Mouse (Mus musculus) heart, embryonic 11.5 days (tissue): ENCODE results near the gene Gpr62. TPM values are rescaled to one million over a fixed set of nuclear protein-coding genes. Genes with fewer than 3 reads are reported as not detected.

Source experiments
- ATAC-seq: fragments of 200-750 bp; cut with Nextera tagmentation; replicated peaks from 2 replicates; pipeline ENCODE4 v1.8.0; 2017; ENCODE audit warnings: moderate library complexity; ENCODE audit not compliant: insufficient number of reproducible peaks, low FRiP score, low TSS enrichment
- H3K27ac ChIP-seq: fragments of 300-500 bp; sonication (generic); 2 replicates; pipeline ENCODE4 v1.5.1; 2014; ENCODE audit warnings: mild to moderate bottlenecking, low read depth, low read length
- H3K27me3 ChIP-seq: fragments of 300-500 bp; sonication (generic); 2 replicates; pipeline ENCODE4 v1.6.1; 2014; ENCODE audit warnings: mild to moderate bottlenecking, low read length, mixed read lengths; ENCODE audit not compliant: control insufficient read depth, insufficient read depth
- H3K36me3 ChIP-seq: fragments of 300-500 bp; sonication (generic); 2 replicates; pipeline ENCODE4 v1.6.1; 2014; ENCODE audit warnings: mild to moderate bottlenecking, low read length, moderate library complexity, mixed read lengths; ENCODE audit not compliant: control insufficient read depth, insufficient read depth
- H3K4me1 ChIP-seq: fragments of 300-500 bp; sonication (generic); 2 replicates; pipeline ENCODE4 v1.6.1; 2014; ENCODE audit warnings: low read length; ENCODE audit not compliant: control insufficient read depth, insufficient read depth
- H3K4me2 ChIP-seq: fragments of 300-500 bp; sonication (generic); 2 replicates; pipeline ENCODE4 v1.6.1; 2014; ENCODE audit warnings: mild to moderate bottlenecking, moderate library complexity
- H3K4me3 ChIP-seq: fragments of 300-500 bp; sonication (generic); 2 replicates; pipeline ENCODE4 v1.5.1; 2014; ENCODE audit warnings: low read depth, low read length
- H3K9ac ChIP-seq: fragments of 300-500 bp; sonication (generic); 2 replicates; pipeline ENCODE4 v1.6.1; 2014; ENCODE audit warnings: mild to moderate bottlenecking, low read depth, low read length, moderate library complexity
- H3K9me3 ChIP-seq: fragments of 300-500 bp; sonication (generic); replicated peaks from 2 replicates; pipeline ENCODE4 v1.6.1; 2016; ENCODE audit warnings: low read length; ENCODE audit not compliant: control insufficient read depth
- WGBS: fragments of 180-500 bp; shearing (Covaris S2); extraction: QIAGEN DNeasy Blood & Tissue Kit; methylation state at CpG from one replicate; pipeline ENCODE4 v1.1.7; 2014; ENCODE audit not compliant: insufficient replicate concordance; 5-methylcytosine and 5-hydroxymethylcytosine counted together
- polyA plus RNA-seq: library from polyadenylated mRNA; unstranded; fragments of >200 nt; fragmentation: Nextera tagmentation; extraction: Ambion mirVana; gene quantifications from 2 replicates; pipeline ENCODE4 v1.2.1, GENCODE M21; 2014

Gpr62 gene
- polyA plus RNA-seq, 1 experiment from 2014 or later, result 0.46 TPM

DNA sequence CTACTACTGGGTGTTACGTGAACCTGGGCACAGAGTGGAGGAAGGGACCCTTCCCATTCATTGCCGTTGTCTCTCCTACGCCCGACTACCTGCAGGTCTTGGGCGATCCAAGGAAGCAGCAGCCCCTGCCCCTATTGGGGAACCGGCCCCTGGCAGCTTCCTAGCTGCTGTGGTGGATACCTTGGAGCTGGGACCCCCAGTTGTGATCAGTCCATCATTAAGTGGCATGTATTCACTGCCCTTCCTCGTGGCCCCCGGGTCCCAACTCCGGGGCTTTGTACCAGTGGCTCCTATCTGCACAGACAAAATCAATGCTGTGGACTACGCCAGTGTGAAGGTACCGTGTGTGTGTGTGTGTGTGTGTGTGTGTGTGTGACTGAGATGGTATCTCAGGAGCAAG, 14.4 kb downstream of the Gpr62 start:
- Histone ChIP-seq H3K27ac (no peak overlapping the region), H3K27me3 (peaks cover 7% of the 10 kb centered on the region), H3K36me3 (no peaks in the 10 kb centered on the region; the same call in 1 of the 2 replicates), H3K9me3 (no peaks in the 10 kb centered on the region), H3K4me1 (peaks cover 57% of the 10 kb centered on the region), H3K4me2 (no peak overlapping the region; the same call in 1 of the 2 replicates), H3K9ac (no peak overlapping the region), H3K4me3 (no peak overlapping the region)
- 65% methylated on average over 11 of the region's 11 CpGs for WGBS
- ATAC-seq, result no peak

DNA sequence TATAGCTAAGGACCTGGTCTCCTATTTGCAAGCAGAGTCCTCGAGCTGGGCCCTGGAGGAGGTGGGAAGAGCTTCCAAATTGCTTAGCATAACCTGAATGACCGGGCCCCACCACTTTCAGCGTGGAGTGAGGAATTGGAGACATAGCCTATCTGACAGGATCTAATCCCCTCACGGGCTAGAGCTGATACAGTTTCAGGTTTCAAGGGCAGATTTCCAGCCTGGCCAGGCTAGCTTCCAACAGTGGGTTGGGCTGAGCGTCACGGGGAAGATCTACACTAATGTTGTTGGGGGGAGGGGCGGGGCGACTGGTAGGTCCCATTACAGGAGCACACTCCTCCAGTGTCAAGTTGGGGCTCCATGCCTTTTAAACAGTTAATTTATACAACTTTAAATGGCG, 15.1 kb downstream of the Gpr62 start:
- Histone ChIP-seq H3K4me2 (peak overlapping the region; percentile 14; the same call in 1 of the 2 replicates), H3K9ac (no peak overlapping the region), H3K27me3 (peaks cover 7% of the 10 kb centered on the region), H3K36me3 (no peaks in the 10 kb centered on the region; the same call in 1 of the 2 replicates), H3K9me3 (no peaks in the 10 kb centered on the region), H3K27ac (peak overlapping the region; percentile 35; the same call in 1 of the 2 replicates), H3K4me3 (no peak overlapping the region), H3K4me1 (peaks cover 50% of the 10 kb centered on the region)
- no peak for ATAC-seq
- 8% methylated on average over 9 of the region's 9 CpGs for WGBS

DNA sequence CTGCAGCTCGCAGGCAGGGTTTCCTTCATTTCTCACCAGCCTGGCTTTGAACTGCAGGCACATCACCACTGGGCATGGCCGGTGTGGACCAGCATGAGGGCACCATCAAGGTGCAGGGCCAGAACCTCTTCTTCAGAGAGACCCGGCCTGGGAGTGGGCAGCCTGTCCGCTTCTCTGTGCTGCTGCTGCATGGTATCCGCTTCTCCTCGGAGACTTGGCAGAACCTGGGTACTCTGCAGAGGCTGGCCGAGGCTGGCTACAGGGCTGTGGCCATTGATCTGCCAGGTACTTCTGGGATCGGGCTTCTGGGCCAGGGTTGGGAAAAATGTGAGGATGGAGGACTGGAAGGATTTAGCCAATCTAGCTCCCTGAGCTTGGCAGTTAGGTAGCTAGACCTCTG, 15.8 kb downstream of the Gpr62 start:
- Histone ChIP-seq H3K36me3 (no peaks in the 10 kb centered on the region; the same call in 1 of the 2 replicates), H3K4me1 (peaks cover 43% of the 10 kb centered on the region), H3K4me3 (no peak overlapping the region), H3K9ac (0 out of 2 replicates have a peak overlapping the region, but pooled peaks have one; percentile 28), H3K27ac (no peak overlapping the region), H3K4me2 (peak overlapping the region; percentile 14), H3K27me3 (peaks cover 7% of the 10 kb centered on the region), H3K9me3 (no peaks in the 10 kb centered on the region)
- ATAC-seq, result no peak
- 89% methylated on average over 8 of the region's 8 CpGs for WGBS

DNA sequence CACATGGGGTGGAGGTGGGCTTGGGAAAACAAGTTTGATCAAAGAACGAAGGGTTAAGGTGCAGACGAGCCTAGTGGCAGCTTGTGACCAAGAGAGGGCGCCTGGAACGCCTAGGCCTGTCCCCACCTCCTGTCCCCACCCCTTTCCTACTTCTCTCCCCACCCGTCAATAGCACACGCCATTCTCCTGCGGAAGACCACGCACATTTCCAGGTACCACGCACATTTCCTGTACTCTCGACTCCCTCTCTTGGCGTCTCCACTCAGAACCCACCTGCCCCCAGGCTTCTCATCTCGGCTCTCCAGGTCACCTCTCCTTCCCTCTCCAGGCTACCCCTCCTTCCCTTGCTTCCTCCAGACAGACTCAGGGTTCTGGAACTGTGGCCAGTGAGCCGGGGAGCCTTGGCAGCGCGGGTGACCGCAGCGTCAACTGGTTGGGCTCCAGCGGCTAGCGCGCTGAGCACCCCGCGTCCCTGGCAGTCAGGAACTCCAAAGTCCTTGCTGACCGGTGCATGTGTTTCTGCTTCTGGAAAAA, 17.2 kb downstream of the Gpr62 start:
- Histone ChIP-seq H3K36me3 (no peaks in the 10 kb centered on the region), H3K9ac (peak overlapping the region; percentile 44), H3K4me3 (peak overlapping the region; percentile 51), H3K4me1 (peaks cover 38% of the 10 kb centered on the region), H3K4me2 (peak overlapping the region; percentile 85), H3K27ac (peak overlapping the region; percentile 59; the same call in 1 of the 2 replicates), H3K9me3 (no peaks in the 10 kb centered on the region), H3K27me3 (peaks cover 7% of the 10 kb centered on the region)
- WGBS, result 2% methylated on average over 23 of the region's 23 CpGs
- no peak; the same call in 1 of the 2 replicates for ATAC-seq

DNA sequence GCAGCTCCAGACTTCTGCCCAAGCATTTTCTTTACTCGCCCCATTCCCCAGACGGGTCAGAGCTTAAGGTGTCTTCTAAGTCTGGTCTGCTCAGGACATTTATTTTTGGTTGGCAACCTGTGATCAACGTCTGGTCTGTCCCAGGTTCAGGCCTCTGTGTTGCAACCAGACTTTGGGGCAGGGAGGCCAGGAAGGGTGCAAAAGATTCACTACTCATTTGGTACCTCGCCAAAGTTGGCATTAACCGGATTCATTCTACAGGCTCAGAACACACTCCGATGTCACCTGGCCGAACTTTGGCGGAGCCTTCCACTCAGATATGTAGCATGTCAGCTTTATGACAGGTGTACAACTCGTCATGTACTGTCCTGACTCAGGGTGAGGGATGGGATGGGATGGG, 17.8 kb downstream of the Gpr62 start:
- peaks cover 35% of the 10 kb centered on the region for H3K4me1 ChIP-seq
- H3K9ac ChIP-seq, result peak overlapping the region; percentile 44; the same call in 1 of the 2 replicates
- H3K4me3 ChIP-seq, result peak overlapping the region; percentile 51; the same call in 1 of the 2 replicates
- H3K4me2 ChIP-seq, result peak overlapping the region; percentile 85
- peak overlapping the region; percentile 59 for H3K27ac ChIP-seq
- H3K36me3 ChIP-seq, result no peaks in the 10 kb centered on the region
- 37% methylated on average over 9 of the region's 9 CpGs for WGBS
- peaks cover 7% of the 10 kb centered on the region for H3K27me3 ChIP-seq
- ATAC-seq, result no peak
- no peaks in the 10 kb centered on the region for H3K9me3 ChIP-seq

DNA sequence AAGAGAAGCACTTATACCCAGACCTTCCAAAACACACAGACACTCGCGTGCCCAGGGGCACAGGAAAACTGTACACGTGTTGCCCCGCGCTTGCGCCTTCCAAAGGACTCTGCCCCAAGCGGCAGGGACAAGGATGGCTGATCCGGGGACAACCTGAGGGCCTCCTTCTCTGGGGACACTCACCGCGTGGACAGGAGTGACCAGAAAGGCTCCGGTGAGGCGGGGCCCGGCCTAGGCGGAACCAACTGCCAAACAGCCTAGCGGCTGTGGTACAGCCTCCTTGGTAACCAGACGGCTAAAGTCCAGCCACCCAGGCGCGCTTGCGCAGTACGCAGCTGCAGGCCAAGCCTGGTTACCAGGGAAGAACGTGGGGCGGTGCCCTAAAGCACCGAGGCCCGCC, 18.4 kb downstream of the Gpr62 start, which contains the start of the genes Abhd14b and Abhd14a:
TSS of gene Abhd14b (plus strand) at position 112 of the 400 bp plus-strand sequence.
TSS of gene Abhd14a (minus strand) at position 331 of the 400 bp plus-strand sequence.
- H3K4me3 ChIP-seq, result peak within 1 kb of the TSS; percentile 51
- peak; percentile 80 for ATAC-seq
- peaks cover 29% of the 10 kb centered on the region for H3K4me1 ChIP-seq
- peak within 1 kb of the TSS; percentile 74 for H3K9ac ChIP-seq
- no peaks in the 10 kb centered on the region for H3K9me3 ChIP-seq
- WGBS, result under 1% methylated on average over 24 of the region's 24 CpGs
- peak within 1 kb of the TSS; percentile 85 for H3K4me2 ChIP-seq
- no peaks in the 10 kb centered on the region for H3K36me3 ChIP-seq
- H3K27me3 ChIP-seq, result peaks cover 4% of the 10 kb centered on the region
- H3K27ac ChIP-seq, result peak within 1 kb of the TSS; percentile 59

DNA sequence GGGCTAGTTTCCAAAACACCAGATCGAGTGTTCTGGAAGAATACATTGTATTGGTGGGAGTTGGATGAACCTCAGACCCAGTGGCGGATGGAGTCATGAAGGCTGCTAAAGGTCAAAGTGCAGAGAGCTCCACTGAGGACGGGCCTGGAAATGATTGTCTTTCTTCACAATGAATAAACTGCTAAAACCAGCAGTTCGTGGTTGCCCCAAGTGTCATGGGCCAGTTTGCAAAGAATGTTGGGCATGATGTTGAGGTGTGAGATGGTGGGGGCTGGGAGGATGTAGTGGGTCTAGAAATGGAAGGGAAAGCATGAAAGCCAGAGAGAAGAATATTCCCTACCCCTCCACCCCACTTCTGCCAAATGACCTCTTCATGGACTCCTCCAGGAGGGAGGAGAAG, 20.9 kb downstream of the Gpr62 start:
- Histone ChIP-seq H3K27me3 (no peaks in the 10 kb centered on the region), H3K9ac (no peak overlapping the region), H3K4me3 (no peak overlapping the region), H3K27ac (no peak overlapping the region), H3K4me2 (no peak overlapping the region), H3K36me3 (no peaks in the 10 kb centered on the region), H3K4me1 (peaks cover 13% of the 10 kb centered on the region), H3K9me3 (no peaks in the 10 kb centered on the region)
- 75% methylated on average over 4 of the region's 4 CpGs for WGBS
- no peak for ATAC-seq

DNA sequence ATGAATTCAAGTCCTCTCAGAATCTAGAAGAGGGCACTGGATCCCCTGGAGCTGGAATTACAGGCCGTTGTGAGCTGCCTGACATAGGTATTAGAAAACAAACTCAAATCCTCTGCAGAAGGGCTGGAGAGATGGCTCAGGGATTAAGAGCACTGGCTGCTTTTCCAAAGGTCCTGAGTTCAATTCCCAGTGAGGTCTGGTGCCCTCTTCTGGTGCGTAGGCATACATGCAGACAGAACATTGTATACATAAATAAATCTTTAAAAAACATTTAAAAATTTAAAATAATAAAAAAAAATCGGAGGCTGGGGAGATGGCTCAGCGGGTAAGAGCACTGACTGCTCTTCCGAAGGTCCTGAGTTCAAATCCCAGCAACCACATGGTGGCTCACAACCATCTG, 23.1 kb downstream of the Gpr62 start:
- H3K9ac ChIP-seq, result no peak overlapping the region
- no peaks in the 10 kb centered on the region for H3K27me3 ChIP-seq
- H3K4me3 ChIP-seq, result no peak overlapping the region
- no peaks in the 10 kb centered on the region for H3K36me3 ChIP-seq
- H3K9me3 ChIP-seq, result no peaks in the 10 kb centered on the region
- 72% methylated on average over 5 of the region's 5 CpGs for WGBS
- H3K4me2 ChIP-seq, result no peak overlapping the region
- no peak overlapping the region for H3K27ac ChIP-seq
- ATAC-seq, result no peak
- H3K4me1 ChIP-seq, result peaks cover 11% of the 10 kb centered on the region

DNA sequence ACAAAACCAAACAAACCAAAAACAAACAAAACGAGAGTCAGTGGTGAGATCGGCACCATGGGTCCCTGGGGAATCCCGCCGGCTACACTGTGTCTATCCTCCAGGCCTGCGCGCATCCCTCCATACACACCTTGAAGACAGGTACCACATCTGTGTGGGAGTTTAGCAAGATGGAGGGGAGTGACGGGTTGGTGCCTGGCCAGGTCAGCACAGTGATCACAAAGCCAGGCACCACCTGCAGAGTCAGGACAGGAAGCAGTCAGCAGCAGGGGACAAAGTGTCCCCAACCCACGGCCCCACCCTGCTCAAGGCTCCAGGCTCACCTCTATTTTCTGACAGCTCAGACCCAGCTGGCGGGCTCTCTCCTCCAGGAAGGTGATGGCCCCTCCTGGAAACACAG, 29.2 kb downstream of the Gpr62 start:
- Histone ChIP-seq H3K4me3 (no peak overlapping the region), H3K9me3 (no peaks in the 10 kb centered on the region), H3K9ac (no peak overlapping the region), H3K4me1 (peaks cover 21% of the 10 kb centered on the region), H3K36me3 (peaks cover 11% of the 10 kb centered on the region), H3K27ac (no peak overlapping the region), H3K27me3 (no peaks in the 10 kb centered on the region), H3K4me2 (no peak overlapping the region)
- no peak for ATAC-seq
- 75% methylated on average over 9 of the region's 9 CpGs for WGBS
